Comparison of ENCODE assay signal across 8 mouse cellular contexts in genomic region chr14:47648218-47648617, GRCm38 (mm10). TPM values are rescaled to one million over a fixed set of nuclear protein-coding genes. Genes with fewer than 3 reads are reported as not detected.
A peak's percentile ranks its signal among the peaks of the same experiment; 100 is the strongest.
DNase-seq lines count a peak whose midpoint lies in the region; ATAC-seq and TF ChIP-seq lines count a peak whose summit lies in the region.

Gene Ktn1, plus strand, starts transcription at chr14:47648448.

- TF ChIP-seq EP300 in stomach, postnatal 0 days (optimal IDR thresholded peaks at IDR 0.05) = no peak

- TF ChIP-seq CTCF in lung, embryonic 14.5 days (IDR thresholded peaks at IDR 0.05; ENCODE audit: low read depth) = no peak
- no peak for TF ChIP-seq CTCF in stomach, postnatal 0 days (IDR thresholded peaks at IDR 0.05; ENCODE audit: low read depth)

- peak; percentile 23 for DNase-seq in lung, embryonic 14.5 days
- no peak for DNase-seq in lung, postnatal 25 days (ENCODE audit: low spot score)
- DNase-seq in adrenal gland, postnatal 10 days = no peak
- DNase-seq in stomach, postnatal 0 days (ENCODE audit: low spot score) = no peak
- DNase-seq in right cerebral cortex, postnatal 10 days (ENCODE audit: low spot score in 2 of 2) = no peak

- ATAC-seq in lung, embryonic 14.5 days (ENCODE audit: insufficient read depth) = no peak
- no peak for ATAC-seq in forebrain, embryonic 16.5 days
- no peak for ATAC-seq in hindbrain, embryonic 13.5 days (ENCODE audit: low FRiP score)
- ATAC-seq in liver, embryonic 15.5 days (ENCODE audit: insufficient read depth) = no peak
- no peak for ATAC-seq in stomach, postnatal 0 days (ENCODE audit: low FRiP score, low TSS enrichment)

- H3K4me1 ChIP-seq in lung, embryonic 14.5 days (ENCODE audit: insufficient read depth) = 0 out of 2 replicates have a peak, but pooled peaks cover 6% of the 10 kb centered on the region
- H3K4me1 ChIP-seq in forebrain, embryonic 16.5 days (replicated peaks; ENCODE audit: control insufficient read depth, insufficient read depth, low read length) = peaks cover 14% of the 10 kb centered on the region
- peaks cover 31% of the 10 kb centered on the region for H3K4me1 ChIP-seq in hindbrain, embryonic 13.5 days (replicated peaks)
- H3K4me1 ChIP-seq in liver, embryonic 15.5 days (replicated peaks) = peaks cover 16% of the 10 kb centered on the region
- no peaks in the 10 kb centered on the region for H3K4me1 ChIP-seq in stomach, postnatal 0 days (replicated peaks; ENCODE audit: control insufficient read depth, insufficient read depth)

- peak within 1 kb of the TSS; percentile 97 for H3K27ac ChIP-seq in lung, embryonic 14.5 days (ENCODE audit: low read depth)
- H3K27ac ChIP-seq in forebrain, embryonic 16.5 days (ENCODE audit: low read length) = peak within 1 kb of the TSS; percentile 59
- H3K27ac ChIP-seq in hindbrain, embryonic 13.5 days = peak within 1 kb of the TSS; percentile 95
- peak within 1 kb of the TSS; percentile 87 for H3K27ac ChIP-seq in liver, embryonic 15.5 days (replicated peaks)
- H3K27ac ChIP-seq in stomach, postnatal 0 days (replicated peaks) = peak within 1 kb of the TSS; percentile 97

- 0 out of 2 replicates have a peak, but pooled peaks cover 4% of the 10 kb centered on the region for H3K36me3 ChIP-seq in lung, embryonic 14.5 days (ENCODE audit: insufficient read depth)
- no peaks in the 10 kb centered on the region for H3K36me3 ChIP-seq in forebrain, embryonic 16.5 days (ENCODE audit: control insufficient read depth, insufficient read depth)
- no peaks in the 10 kb centered on the region for H3K36me3 ChIP-seq in hindbrain, embryonic 13.5 days
- no peaks in the 10 kb centered on the region for H3K36me3 ChIP-seq in liver, embryonic 15.5 days (replicated peaks)
- no peaks in the 10 kb centered on the region for H3K36me3 ChIP-seq in stomach, postnatal 0 days (ENCODE audit: control insufficient read depth, insufficient read depth, low read length)

- peak within 1 kb of the TSS; percentile 80 for H3K4me2 ChIP-seq in lung, embryonic 14.5 days
- peak within 1 kb of the TSS; percentile 83 for H3K4me2 ChIP-seq in forebrain, embryonic 16.5 days (ENCODE audit: low read length)
- peak within 1 kb of the TSS; percentile 76 for H3K4me2 ChIP-seq in hindbrain, embryonic 13.5 days
- H3K4me2 ChIP-seq in liver, embryonic 15.5 days = peak within 1 kb of the TSS; percentile 97
- H3K4me2 ChIP-seq in stomach, postnatal 0 days (replicated peaks; ENCODE audit: low read depth) = peak within 1 kb of the TSS; percentile 74

- H3K9me3 ChIP-seq in lung, embryonic 14.5 days (ENCODE audit: low read depth, low read length) = no peaks in the 10 kb centered on the region
- H3K9me3 ChIP-seq in forebrain, embryonic 16.5 days (ENCODE audit: control insufficient read depth, low read length) = no peaks in the 10 kb centered on the region
- H3K9me3 ChIP-seq in hindbrain, embryonic 13.5 days = no peaks in the 10 kb centered on the region
- no peaks in the 10 kb centered on the region for H3K9me3 ChIP-seq in liver, embryonic 15.5 days (replicated peaks)
- H3K9me3 ChIP-seq in stomach, postnatal 0 days (ENCODE audit: control insufficient read depth, low read length) = no peaks in the 10 kb centered on the region

- H3K4me3 ChIP-seq in lung, embryonic 14.5 days (ENCODE audit: low read depth, low read length) = peak within 1 kb of the TSS; percentile 96
- peak within 1 kb of the TSS; percentile 100 for H3K4me3 ChIP-seq in forebrain, embryonic 16.5 days (replicated peaks; ENCODE audit: low read length)
- H3K4me3 ChIP-seq in hindbrain, embryonic 13.5 days = peak within 1 kb of the TSS; percentile 99
- peak within 1 kb of the TSS; percentile 83 for H3K4me3 ChIP-seq in liver, embryonic 15.5 days (replicated peaks)
- peak within 1 kb of the TSS; percentile 91 for H3K4me3 ChIP-seq in stomach, postnatal 0 days (ENCODE audit: low read depth, low read length)

- 50% methylated on average over 5 of the region's 5 CpGs for WGBS in lung, embryonic 14.5 days
- 50% methylated on average over 5 of the region's 5 CpGs for WGBS in forebrain, embryonic 16.5 days
- 65% methylated on average over 5 of the region's 5 CpGs for WGBS in hindbrain, embryonic 13.5 days
- WGBS in liver, embryonic 15.5 days (ENCODE audit: insufficient replicate concordance) = 61% methylated on average over 5 of the region's 5 CpGs
- 38% methylated on average over 5 of the region's 5 CpGs for WGBS in stomach, postnatal 0 days

- H3K27me3 ChIP-seq in lung, embryonic 14.5 days (ENCODE audit: insufficient read depth, low read length) = no peaks in the 10 kb centered on the region
- 0 out of 2 replicates have a peak, but pooled peaks cover 2% of the 10 kb centered on the region for H3K27me3 ChIP-seq in forebrain, embryonic 16.5 days (replicated peaks; ENCODE audit: control insufficient read depth, insufficient read depth, low read length)
- peaks cover 7% of the 10 kb centered on the region; the same call in 1 of the 2 replicates for H3K27me3 ChIP-seq in hindbrain, embryonic 13.5 days
- peaks cover 23% of the 10 kb centered on the region for H3K27me3 ChIP-seq in liver, embryonic 15.5 days
- H3K27me3 ChIP-seq in stomach, postnatal 0 days (ENCODE audit: control insufficient read depth, insufficient read depth, low read length) = no peaks in the 10 kb centered on the region; the same call in 1 of the 2 replicates

- peak within 1 kb of the TSS; percentile 96 for H3K9ac ChIP-seq in lung, embryonic 14.5 days
- peak within 1 kb of the TSS; percentile 98 for H3K9ac ChIP-seq in forebrain, embryonic 16.5 days (replicated peaks; ENCODE audit: low read depth, low read length)
- H3K9ac ChIP-seq in hindbrain, embryonic 13.5 days = peak within 1 kb of the TSS; percentile 98
- peak within 1 kb of the TSS; percentile 80 for H3K9ac ChIP-seq in liver, embryonic 15.5 days
- H3K9ac ChIP-seq in stomach, postnatal 0 days (ENCODE audit: low read length) = peak within 1 kb of the TSS; percentile 95

RNA-seq across cellular contexts. Expression of gene Ktn1, which starts in this region (rescaled TPM):
- 68.7 and 72.6 TPM in 2 replicates for polyA plus RNA-seq in lung, embryonic 14.5 days (2014; fragmentation: Nextera tagmentation; extraction: Ambion mirVana)
- 10 to 100 TPM; 53.1 to 83.3 TPM for total RNA-seq in adrenal gland, postnatal 10 days (2021)
- polyA plus RNA-seq in forebrain, embryonic 16.5 days (2015; fragmentation: Nextera tagmentation; extraction: Ambion mirVana) = 66.0 and 69.8 TPM in 2 replicates
- polyA plus RNA-seq in hindbrain, embryonic 13.5 days (2015; fragmentation: Nextera tagmentation; extraction: Ambion mirVana) = 76.8 and 77.0 TPM in 2 replicates
- polyA plus RNA-seq in liver, embryonic 15.5 days (2015; fragmentation: Nextera tagmentation; extraction: Ambion mirVana) = 8.2 and 8.7 TPM in 2 replicates
- 40.7 and 48.8 TPM in 2 replicates for polyA plus RNA-seq in stomach, postnatal 0 days (2015; fragmentation: Nextera tagmentation; extraction: Ambion mirVana)
